Mouse (Mus musculus) Patski (cell line): Measurements from ENCODE around the gene Pnpla2. TPM values are rescaled to one million over a fixed set of nuclear protein-coding genes. Genes with fewer than 3 reads are reported as not detected.

ENCODE experiments used
- ATAC-seq: fragments of 100-300 bp; one replicate; pipeline ENCODE4 v1.8.0; 2021
- CTCF ChIA-PET: fragments of 350-600 bp; sonication (Branson Sonifier 250); formaldehyde crosslinking; loops from one replicate; lab custom pipeline; 2022; ENCODE audit warnings: inconsistent platforms; lab: Charles Lee
- POLR2A ChIA-PET: fragments of 350-600 bp; sonication (Branson Sonifier 250); formaldehyde crosslinking; loops from one replicate; lab custom pipeline; 2022; ENCODE audit warnings: antibody characterized with exemption, inconsistent platforms; lab: Charles Lee
- DNase-seq: peaks from one replicate; pipeline ENCODE4 v3.0.0-alpha.2; 2011; ENCODE audit warnings: low read depth, low spot score
- H3K27me3 ChIP-seq: fragments of 371-371 bp; one replicate; pipeline ENCODE4 v1.5.1; 2021
- CTCF ChIP-seq: fragments of 100-300 bp; IDR thresholded peaks from one replicate; pipeline ENCODE4 v1.5.1; 2021
- in situ Hi-C: fragments of 300-500 bp; cut with MboI; formaldehyde crosslinking; loops from 3 replicates; pipeline ENCODE4 v1.11.1; 2018; ENCODE audit warnings: low pct_unique_long_range_greater_than_20kb, mixed read lengths
- polyA plus RNA-seq: library from polyadenylated mRNA; unstranded; gene quantifications from one replicate; pipeline ENCODE4 v1.2.3, GENCODE M21; 2021

The Pnpla2 gene
- polyA plus RNA-seq, 1 experiment from 2014 or later, result 90.7 TPM

DNA sequence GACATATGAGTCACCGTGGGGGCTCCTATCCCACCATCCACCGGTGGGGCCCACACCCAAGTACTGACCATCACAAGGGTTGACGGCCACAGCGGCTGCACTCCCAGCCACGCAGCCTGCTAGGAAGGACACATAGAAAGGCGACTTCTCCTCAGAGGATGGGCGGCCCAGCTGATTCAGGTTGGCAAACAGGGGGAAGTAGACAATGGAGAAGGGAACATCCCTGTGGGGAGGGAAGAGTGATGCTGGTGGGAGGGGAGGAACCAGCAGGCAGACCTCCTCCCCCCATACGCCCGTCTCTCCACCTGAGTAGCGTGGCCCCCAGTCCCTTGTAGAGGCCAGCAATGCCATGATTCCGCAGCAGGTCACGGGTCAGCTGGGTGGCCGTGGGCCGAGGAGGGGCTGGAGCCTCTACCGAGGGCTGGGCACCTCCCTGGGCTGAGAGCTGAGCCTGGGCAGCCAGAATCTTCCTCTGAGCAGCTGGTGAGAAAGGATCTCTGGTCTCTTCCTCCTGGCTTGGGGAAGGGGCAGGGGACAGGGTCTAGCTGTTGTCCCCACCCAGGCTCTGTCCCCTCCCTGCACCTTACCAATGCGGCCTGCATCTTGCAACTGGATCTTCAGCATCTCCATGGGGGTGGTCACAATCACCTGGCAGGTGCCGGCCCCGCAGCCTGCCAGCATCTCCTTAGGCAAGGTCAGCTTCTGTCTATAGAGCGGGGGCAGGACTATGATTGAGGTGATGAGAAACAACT lies 23.4 kb upstream of the Pnpla2 start:
- ATAC-seq (no peak), DNase-seq (no peak)
- in situ Hi-C loops, result no loop called here
- no peak for TF ChIP-seq CTCF
- no peaks in the 10 kb centered on the region for H3K27me3 ChIP-seq
- ChIA-PET POLR2A (interaction anchor here (1.4 kb wide), 1 partner anchor 15 kb away, joined by 3 read pairs; no protein-coding TSS in a partner anchor), CTCF (no interaction called here)

DNA sequence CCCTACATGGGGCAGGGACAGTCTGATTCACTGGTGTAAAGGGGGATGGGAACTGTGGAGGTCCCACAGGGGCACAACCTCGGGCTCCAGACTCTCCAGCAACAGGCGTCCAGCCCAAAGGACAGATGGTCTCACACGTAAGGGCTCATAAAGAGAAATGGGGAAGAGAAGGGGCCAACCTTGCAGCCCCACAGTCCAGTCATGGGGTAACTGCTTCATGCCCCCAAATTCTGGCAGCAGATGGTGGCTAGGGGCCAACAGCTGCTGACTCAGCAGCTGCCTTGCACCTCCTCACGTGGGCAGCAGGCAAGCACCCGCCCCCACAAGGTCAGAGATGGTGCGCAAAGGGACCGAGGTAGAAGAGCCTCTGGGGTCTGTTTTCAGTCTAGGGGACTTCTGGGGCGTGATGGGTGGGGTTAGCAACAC lies 22.8 kb upstream of the Pnpla2 start:
- in situ Hi-C loops, result no loop called here
- DNase-seq (no peak), ATAC-seq (no peak)
- no peaks in the 10 kb centered on the region for H3K27me3 ChIP-seq
- no peak for TF ChIP-seq CTCF
- ChIA-PET CTCF (no interaction called here), POLR2A (interaction anchor here (1.4 kb wide), 1 partner anchor 16 kb away, joined by 3 read pairs; no protein-coding TSS in a partner anchor)

- in situ Hi-C loops, result no loop called here
- ATAC-seq (no peak), DNase-seq (no peak)
- no peak for TF ChIP-seq CTCF
- POLR2A ChIA-PET, result no interaction called here
- CTCF ChIA-PET, result no interaction called here
- no peaks in the 10 kb centered on the region for H3K27me3 ChIP-seq
Measured at GRCm38 (mm10) chr7:141432741-141433516, 22.1 kb upstream of the Pnpla2 start.

DNA sequence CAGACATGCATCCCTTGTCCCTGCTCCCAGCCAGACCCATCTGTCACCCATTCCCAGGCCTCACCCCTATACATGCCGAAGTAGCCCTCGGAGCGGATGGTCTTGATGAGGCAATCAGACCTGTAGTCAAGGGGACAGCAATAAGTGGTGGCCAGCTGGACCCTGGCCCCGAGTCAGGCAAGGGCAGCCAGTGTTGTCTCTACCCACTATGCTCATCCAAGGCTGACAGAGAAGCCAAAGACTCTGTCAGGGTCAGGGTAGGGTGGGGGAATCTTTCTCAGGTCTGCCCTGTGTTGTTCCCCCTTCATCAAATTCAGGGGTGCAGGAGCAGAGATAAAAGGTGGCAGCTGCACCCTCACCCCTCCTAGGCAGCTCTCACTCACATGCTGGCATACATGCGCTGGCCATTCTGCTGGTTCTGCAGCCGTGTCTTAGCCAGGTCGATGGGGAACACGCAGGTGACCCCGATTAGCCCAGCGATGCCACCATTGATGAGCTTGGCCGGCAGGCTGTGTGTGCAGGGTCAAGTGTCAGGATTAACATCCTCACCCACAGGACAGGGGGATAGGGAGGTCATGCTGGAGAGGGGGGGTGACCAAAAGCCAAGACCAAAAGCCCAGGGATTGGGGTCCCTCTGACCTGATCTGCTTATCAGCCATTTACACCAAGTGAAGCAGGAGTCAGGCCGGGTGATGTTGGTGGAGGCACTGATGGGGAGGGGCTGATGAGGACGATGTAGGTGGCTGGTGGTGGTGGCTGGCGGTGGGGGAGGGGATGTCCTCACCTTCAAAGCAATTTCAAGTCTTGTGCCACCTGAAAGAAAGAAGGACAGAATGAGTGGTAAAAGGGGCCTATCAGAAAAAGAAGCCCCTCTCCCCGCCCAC lies 21.2 kb upstream of the Pnpla2 start:
- ChIA-PET CTCF (interaction anchor here (1.1 kb wide), 1 partner anchor 21 kb away, joined by 3 read pairs; no protein-coding TSS in a partner anchor), POLR2A (interaction anchor here (1.6 kb wide), 1 partner anchor 19 kb away, joined by 3 read pairs; no protein-coding TSS in a partner anchor)
- H3K27me3 ChIP-seq, result no peaks in the 10 kb centered on the region
- DNase-seq (no peak), ATAC-seq (no peak)
- in situ Hi-C loops, result no loop called here
- no peak for TF ChIP-seq CTCF

DNA sequence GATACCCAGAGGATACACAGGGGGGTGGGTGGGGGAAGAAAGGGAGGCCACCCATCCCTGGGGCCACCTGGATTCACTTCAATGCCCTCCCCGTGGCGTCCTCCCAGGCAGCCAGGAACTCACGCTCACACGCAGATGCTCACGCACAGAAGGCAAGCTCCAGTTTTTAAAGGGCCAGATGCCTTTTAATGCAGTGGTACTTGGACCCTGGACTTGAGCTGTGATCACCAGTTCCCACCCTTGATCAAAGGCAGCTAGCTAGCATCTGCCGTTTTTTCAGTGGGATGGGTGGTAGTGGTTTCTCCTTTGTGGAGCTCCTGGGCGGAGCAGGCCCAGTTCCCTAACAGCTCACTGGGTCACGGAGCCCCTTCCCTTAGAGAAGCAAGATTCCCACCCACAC lies 20.5 kb upstream of the Pnpla2 start:
- ATAC-seq, result no peak
- ChIA-PET CTCF (interaction anchor here (1.1 kb wide), 1 partner anchor 22 kb away, joined by 3 read pairs; no protein-coding TSS in a partner anchor), POLR2A (interaction anchor here (1.6 kb wide), 1 partner anchor 19 kb away, joined by 3 read pairs; no protein-coding TSS in a partner anchor)
- no peak for DNase-seq
- in situ Hi-C loops, result no loop called here
- TF ChIP-seq CTCF, result no peak
- no peaks in the 10 kb centered on the region for H3K27me3 ChIP-seq

GRCm38 (mm10) chr7:141435129-141435855 lies 19.7 kb upstream of the Pnpla2 start:
- DNase-seq, result no peak
- POLR2A ChIA-PET, result interaction anchor here (1.4 to 1.6 kb wide), 2 partner anchors 20 to 21 kb away, joined by 3 to 4 read pairs; partner anchors contain the start of gene Gatd1
- no peak for ATAC-seq

GRCm38 (mm10) chr7:141435856-141436522 lies 19.0 kb upstream of the Pnpla2 start:
- no peaks in the 10 kb centered on the region for H3K27me3 ChIP-seq
- ChIA-PET POLR2A (interaction anchor here (0.6 to 1.4 kb wide), 4 partner anchors 8 to 28 kb away, joined by 3 to 4 read pairs (median 4); partner anchors contain the start of gene Gatd1), CTCF (interaction anchor here (1.3 kb wide), 1 partner anchor 18 kb away, joined by 3 read pairs; no protein-coding TSS in a partner anchor)
- in situ Hi-C loops, result no loop called here
- ATAC-seq, result no peak
- DNase-seq, result no peak
- no peak for TF ChIP-seq CTCF

More at GRCm38 (mm10) chr7:141435129-141435855, 19.7 kb upstream of the Pnpla2 start:
- in situ Hi-C loops, result no loop called here
- no peak for TF ChIP-seq CTCF
- CTCF ChIA-PET, result no interaction called here
- H3K27me3 ChIP-seq, result no peaks in the 10 kb centered on the region

DNA sequence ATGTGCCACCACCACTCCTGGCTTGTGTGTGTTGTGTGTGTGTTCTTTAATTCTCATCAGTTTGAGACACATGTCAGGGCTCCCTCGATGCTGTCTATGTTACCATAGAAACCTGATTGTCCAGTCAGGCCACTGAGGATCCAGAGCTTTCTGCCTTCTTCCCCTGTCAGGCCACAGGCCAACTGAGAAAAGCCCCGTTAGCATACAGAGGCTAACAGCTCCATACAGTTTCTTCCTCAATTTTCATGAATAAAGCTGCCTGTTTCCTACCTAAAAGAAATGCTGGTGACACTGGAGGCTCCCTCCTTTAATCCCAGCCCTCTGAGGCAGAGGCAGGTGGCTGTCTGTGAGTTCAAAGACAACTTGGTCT lies 18.5 kb upstream of the Pnpla2 start:
- H3K27me3 ChIP-seq, result no peaks in the 10 kb centered on the region
- ATAC-seq (no peak), DNase-seq (no peak)
- no peak for TF ChIP-seq CTCF
- ChIA-PET POLR2A (interaction anchor here (0.6 to 1.4 kb wide), 4 partner anchors 8 to 28 kb away, joined by 3 to 4 read pairs (median 4); partner anchors contain the start of gene Gatd1), CTCF (interaction anchor here (0.8 to 1.3 kb wide), 2 partner anchors 10 to 17 kb away, joined by 3 read pairs; no protein-coding TSS in a partner anchor)
- in situ Hi-C loops, result no loop called here
